Mouse (Mus musculus) stomach, embryonic 14.5 days (tissue): Measurements from ENCODE around the gene Sp110. TPM values are rescaled to one million over a fixed set of nuclear protein-coding genes. Genes with fewer than 3 reads are reported as not detected.
"Not testable (repeated sequence)": the region's sequence is repeated elsewhere in the genome, so short reads cannot be mapped to it uniquely, and the experiment has no call there.

Experiments
- ATAC-seq: fragments of 200-750 bp; cut with Nextera tagmentation; 2 replicates; pipeline ENCODE4 v1.8.0; 2017; ENCODE audit warnings: low read depth, moderate TSS enrichment; ENCODE audit not compliant: insufficient number of reproducible peaks, insufficient read depth, low FRiP score
- H3K27ac ChIP-seq: fragments of 300-500 bp; sonication (generic); 2 replicates; pipeline ENCODE4 v1.5.1; 2014; ENCODE audit warnings: mild to moderate bottlenecking, low read length, moderate library complexity, mixed read lengths
- H3K27me3 ChIP-seq: fragments of 300-500 bp; sonication (generic); 2 replicates; pipeline ENCODE4 v1.6.1; 2014; ENCODE audit warnings: low read length, control low read depth, mixed read lengths; ENCODE audit not compliant: control insufficient read depth, insufficient read depth
- H3K36me3 ChIP-seq: fragments of 300-500 bp; sonication (generic); 2 replicates; pipeline ENCODE4 v1.6.1; 2014; ENCODE audit warnings: mild to moderate bottlenecking, control low read depth, low read length, moderate library complexity, mixed read lengths; ENCODE audit not compliant: control insufficient read depth, insufficient read depth
- H3K4me1 ChIP-seq: fragments of 300-500 bp; sonication (generic); 2 replicates; pipeline ENCODE4 v1.6.1; 2014; ENCODE audit warnings: low read length, control low read depth, mixed read lengths; ENCODE audit not compliant: control insufficient read depth, insufficient read depth
- H3K4me2 ChIP-seq: fragments of 300-500 bp; sonication (generic); replicated peaks from 2 replicates; pipeline ENCODE4 v1.6.1; 2014; ENCODE audit warnings: low read depth, low read length, control low read depth
- H3K4me3 ChIP-seq: fragments of 300-500 bp; sonication (generic); 2 replicates; pipeline ENCODE4 v1.5.1; 2014; ENCODE audit warnings: low read depth, low read length, control low read depth
- H3K9ac ChIP-seq: fragments of 300-500 bp; sonication (generic); replicated peaks from 2 replicates; pipeline ENCODE4 v1.6.1; 2014; ENCODE audit warnings: low read depth, mild to moderate bottlenecking, control low read depth, low read length, moderate library complexity, mixed read lengths
- H3K9me3 ChIP-seq: fragments of 300-500 bp; sonication (generic); 2 replicates; pipeline ENCODE4 v1.6.1; 2016; ENCODE audit warnings: low read depth, low read length, control low read depth; ENCODE audit not compliant: control insufficient read depth
- WGBS: fragments of 180-500 bp; shearing (Covaris S2); extraction: QIAGEN DNeasy Blood & Tissue Kit; methylation state at CpG from one replicate; pipeline ENCODE4 v1.1.7; 2014; 5-methylcytosine and 5-hydroxymethylcytosine counted together
- polyA plus RNA-seq: library from polyadenylated mRNA; unstranded; fragments of >200 nt; fragmentation: Nextera tagmentation; extraction: Ambion mirVana; gene quantifications from 2 replicates; pipeline ENCODE4 v1.2.1, GENCODE M21; 2014

Sp110 gene
- polyA plus RNA-seq, 1 experiment from 2014 or later: 2.1 TPM

DNA sequence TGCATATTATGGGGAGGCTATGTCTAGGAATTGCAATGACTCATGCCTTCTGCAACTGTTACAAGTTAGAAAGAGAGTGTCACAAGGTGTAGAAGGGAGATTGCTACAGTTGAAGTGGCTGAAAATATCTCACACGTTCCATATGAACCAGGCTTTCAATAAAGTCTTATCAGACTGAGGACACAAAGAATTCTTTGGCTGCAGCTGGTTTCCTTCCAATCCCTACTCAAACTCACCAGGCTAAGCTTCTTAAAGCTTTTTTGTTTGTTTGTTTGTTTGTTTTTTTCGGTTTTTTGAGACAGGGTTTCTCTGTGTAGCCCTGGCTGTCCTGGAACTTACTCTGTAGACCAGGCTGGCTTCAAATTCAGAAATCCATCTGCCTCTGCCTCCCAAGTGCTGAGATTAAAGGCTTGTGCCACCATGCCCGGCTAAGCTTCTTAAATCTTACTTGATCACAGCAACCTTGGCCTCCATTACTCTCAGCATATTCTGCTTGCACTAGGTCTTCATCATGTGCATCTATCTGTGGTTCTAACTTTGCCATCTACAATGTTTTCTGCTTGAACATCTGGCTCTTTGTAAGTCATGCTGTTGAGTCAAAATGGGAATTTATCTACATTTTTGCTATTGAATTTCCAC is 20.1 kb downstream of the Sp110 start:
- H3K4me2 ChIP-seq, H3K4me1 ChIP-seq, H3K36me3 ChIP-seq, H3K9ac ChIP-seq, H3K27me3 ChIP-seq, H3K27ac ChIP-seq, H3K4me3 ChIP-seq, ATAC-seq, H3K9me3 ChIP-seq: not testable (repeated sequence)
- 74% methylated on average over 3 of the region's 3 CpGs for WGBS

DNA sequence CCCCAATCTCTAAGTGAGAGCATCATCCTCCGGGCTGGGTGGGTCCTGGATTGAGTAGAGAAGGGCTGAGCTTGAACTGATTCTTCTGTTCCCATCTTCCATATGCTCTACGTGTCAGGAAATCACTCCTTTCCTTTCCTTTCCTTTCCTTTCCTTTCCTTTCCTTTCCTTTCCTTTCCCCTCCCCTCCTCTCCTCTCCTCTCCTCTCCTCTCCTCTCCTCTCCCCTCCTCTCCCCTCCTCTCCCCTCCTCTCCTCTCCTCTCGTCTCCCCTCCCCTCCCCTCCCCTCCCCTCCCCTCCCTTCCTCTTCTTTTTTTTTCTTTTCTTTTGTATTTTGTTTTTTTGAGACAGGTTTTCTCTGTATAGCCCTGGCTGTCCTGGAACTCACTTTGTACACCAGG is 23.2 kb downstream of the Sp110 start, which contains the start of gene G530012D18Rik:
Gene G530012D18Rik, plus strand, starts transcription at position 301 of the 400 bp plus-strand sequence.
- H3K4me2 ChIP-seq, H3K27me3 ChIP-seq, H3K36me3 ChIP-seq, H3K4me3 ChIP-seq, H3K9me3 ChIP-seq, H3K27ac ChIP-seq, ATAC-seq, H3K9ac ChIP-seq, H3K4me1 ChIP-seq: not testable (repeated sequence)
- WGBS: 52% methylated on average over 1 of the region's 3 CpGs

DNA sequence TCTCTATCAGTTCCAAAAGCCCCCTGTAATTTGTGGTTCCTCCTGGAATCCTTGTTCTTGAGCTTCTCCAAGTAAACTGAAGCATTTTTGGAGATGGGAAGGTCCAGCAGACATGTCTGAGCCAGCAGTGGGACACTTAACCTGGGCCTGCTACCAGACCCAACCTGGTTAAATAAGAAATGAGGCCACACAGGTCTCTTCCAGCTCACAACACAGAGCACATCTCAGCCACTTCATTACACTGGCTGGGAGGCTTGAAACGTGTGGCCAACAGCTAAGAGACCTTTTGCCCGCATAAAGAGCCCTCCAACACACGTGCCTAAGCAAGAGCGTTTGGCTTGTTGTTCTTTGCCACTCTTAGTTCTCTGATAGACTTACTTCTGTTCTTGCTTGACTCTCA is 25.1 kb downstream of the Sp110 start:
- not testable (repeated sequence) for H3K9me3 ChIP-seq, H3K4me2 ChIP-seq, H3K9ac ChIP-seq, H3K27me3 ChIP-seq, H3K36me3 ChIP-seq, H3K4me1 ChIP-seq, H3K4me3 ChIP-seq, ATAC-seq, H3K27ac ChIP-seq
- WGBS: 67% methylated on average over 4 of the region's 4 CpGs

DNA sequence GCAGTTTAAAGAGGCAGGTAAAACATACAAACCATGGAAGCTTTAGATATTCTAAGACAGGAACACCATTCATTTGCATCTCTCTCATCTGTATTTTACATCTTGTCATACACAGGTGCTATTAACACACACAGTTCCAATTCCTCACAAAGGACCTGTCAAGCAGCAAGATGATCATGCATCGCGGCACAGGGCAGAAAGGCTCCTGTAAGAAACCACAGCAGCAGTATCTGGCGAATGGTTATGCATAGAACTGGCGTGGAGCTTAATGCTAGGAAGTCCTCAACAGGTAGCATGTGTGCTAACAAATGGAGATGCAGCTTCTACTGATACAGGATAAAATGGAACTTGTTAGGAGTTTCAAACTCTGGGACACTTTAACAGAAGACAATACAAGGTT is 43.4 kb downstream of the Sp110 start:
- ATAC-seq, H3K4me2 ChIP-seq, H3K9ac ChIP-seq, H3K9me3 ChIP-seq, H3K36me3 ChIP-seq, H3K4me1 ChIP-seq, H3K4me3 ChIP-seq, H3K27me3 ChIP-seq, H3K27ac ChIP-seq: not testable (repeated sequence)
- 78% methylated on average over 4 of the region's 4 CpGs for WGBS

DNA sequence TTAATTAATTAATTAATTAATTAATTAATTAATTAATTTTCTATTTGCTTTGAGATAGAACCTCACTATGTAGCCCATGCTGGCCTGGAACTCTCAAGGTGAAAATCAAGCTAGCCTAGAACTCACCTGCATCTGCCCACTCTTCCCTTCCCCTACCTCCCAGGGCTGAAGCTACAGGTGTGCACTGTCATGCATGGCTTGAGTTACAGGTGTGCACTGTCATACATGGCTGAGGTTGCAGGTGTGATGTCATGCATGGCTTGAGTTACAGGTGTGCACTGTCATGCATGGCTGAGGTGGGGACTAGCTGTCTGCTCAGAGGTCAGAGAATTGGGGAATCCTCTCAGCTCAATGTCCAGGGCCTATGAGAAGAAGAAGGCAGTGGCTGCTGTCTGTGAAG is 52.2 kb downstream of the Sp110 start:
- H3K9me3 ChIP-seq, H3K9ac ChIP-seq, H3K36me3 ChIP-seq, H3K4me1 ChIP-seq, H3K4me3 ChIP-seq, H3K4me2 ChIP-seq, H3K27me3 ChIP-seq, H3K27ac ChIP-seq, ATAC-seq: not testable (repeated sequence)

DNA sequence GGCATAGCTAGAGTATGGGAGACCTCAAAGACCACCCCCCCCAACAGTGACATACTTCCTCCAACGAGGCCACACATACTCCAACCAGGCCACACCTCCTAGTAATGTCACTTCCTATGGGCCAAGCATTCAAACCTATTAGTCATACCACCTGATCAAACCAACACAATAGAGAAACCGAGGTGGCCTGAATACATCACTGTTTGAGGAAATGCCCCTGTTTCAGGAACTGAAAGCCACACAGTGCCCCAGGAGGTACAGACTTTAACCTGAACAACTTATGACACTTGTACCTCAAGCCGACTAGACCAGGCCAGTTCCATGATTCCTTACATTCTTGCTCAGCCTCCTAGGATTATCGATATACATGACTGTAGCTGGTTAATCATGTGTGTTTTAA is 54.8 kb downstream of the Sp110 start:
- not testable (repeated sequence) for H3K4me1 ChIP-seq, H3K9ac ChIP-seq, ATAC-seq, H3K36me3 ChIP-seq, H3K4me3 ChIP-seq, H3K4me2 ChIP-seq, H3K27ac ChIP-seq, H3K9me3 ChIP-seq, H3K27me3 ChIP-seq
- WGBS: 76% methylated on average over 3 of the region's 4 CpGs

DNA sequence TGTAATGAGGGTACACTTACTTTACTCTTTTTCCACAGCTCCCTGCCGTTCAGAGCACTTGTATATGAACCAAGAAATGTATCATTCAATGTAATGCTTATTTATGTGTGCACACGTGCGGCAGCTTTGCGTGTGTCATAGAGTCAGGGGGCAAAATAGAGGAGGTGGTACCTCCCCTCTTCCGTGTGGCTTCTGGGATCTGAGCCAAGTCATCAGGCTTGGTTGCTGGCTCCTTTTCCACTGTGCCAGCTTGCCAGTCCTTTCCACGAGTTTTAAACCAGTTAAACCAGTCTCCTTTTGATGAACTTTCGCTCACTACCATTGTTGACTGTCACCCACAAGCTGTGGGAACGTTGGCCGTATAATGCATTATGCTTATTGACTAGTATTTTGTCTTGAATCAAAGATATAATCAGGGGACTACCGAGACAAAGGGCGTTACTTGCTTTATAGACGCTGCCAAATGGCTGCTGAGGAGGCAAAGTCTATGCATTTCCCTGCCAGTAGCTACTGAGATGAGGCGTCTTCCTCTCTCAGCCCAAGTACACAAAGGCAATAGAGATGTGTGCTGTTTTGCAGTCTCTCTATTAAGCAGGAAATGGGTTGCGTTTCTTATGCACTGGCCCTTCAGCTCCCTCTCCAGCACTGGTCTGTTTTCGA is 70.0 kb downstream of the Sp110 start:
- not testable (repeated sequence) for H3K9me3 ChIP-seq, H3K27me3 ChIP-seq, ATAC-seq, H3K4me2 ChIP-seq, H3K9ac ChIP-seq, H3K36me3 ChIP-seq, H3K4me3 ChIP-seq, H3K4me1 ChIP-seq, H3K27ac ChIP-seq
- 77% methylated on average over 13 of the region's 15 CpGs for WGBS
